Mouse (Mus musculus) embryonic facial prominence, embryonic 15.5 days (tissue): ENCODE measurements around the gene Sema7a. TPM values are rescaled to one million over a fixed set of nuclear protein-coding genes. Genes with fewer than 3 reads are reported as not detected.

Experiments
- ATAC-seq: fragments of 200-750 bp; cut with Nextera tagmentation; 2 replicates; pipeline ENCODE4 v1.8.0; 2017; ENCODE audit warnings: low read depth, moderate TSS enrichment; ENCODE audit not compliant: insufficient number of reproducible peaks, low FRiP score, low TSS enrichment
- H3K27ac ChIP-seq: fragments of 300-500 bp; sonication (generic); replicated peaks from 2 replicates; pipeline ENCODE4 v1.5.1; 2015; ENCODE audit warnings: mild to moderate bottlenecking, inconsistent platforms
- H3K27me3 ChIP-seq: fragments of 300-500 bp; sonication (generic); 2 replicates; pipeline ENCODE4 v1.6.1; 2015; ENCODE audit warnings: inconsistent platforms
- H3K36me3 ChIP-seq: fragments of 300-500 bp; sonication (generic); 2 replicates; pipeline ENCODE4 v1.6.1; 2015; ENCODE audit warnings: mild to moderate bottlenecking, inconsistent platforms
- H3K4me1 ChIP-seq: fragments of 300-500 bp; sonication (generic); 2 replicates; pipeline ENCODE4 v1.6.1; 2015; ENCODE audit warnings: inconsistent platforms
- H3K4me2 ChIP-seq: fragments of 300-500 bp; sonication (generic); replicated peaks from 2 replicates; pipeline ENCODE4 v1.6.1; 2015; ENCODE audit warnings: mild to moderate bottlenecking, inconsistent platforms
- H3K4me3 ChIP-seq: fragments of 300-500 bp; sonication (generic); replicated peaks from 2 replicates; pipeline ENCODE4 v1.5.1; 2015; ENCODE audit warnings: mild to moderate bottlenecking, inconsistent platforms
- H3K9ac ChIP-seq: fragments of 300-500 bp; sonication (generic); 2 replicates; pipeline ENCODE4 v1.6.1; 2015; ENCODE audit warnings: inconsistent platforms
- H3K9me3 ChIP-seq: fragments of 300-500 bp; sonication (generic); replicated peaks from 2 replicates; pipeline ENCODE4 v1.6.1; 2016; ENCODE audit warnings: inconsistent platforms
- WGBS: fragments of 180-500 bp; shearing (Covaris S2); methylation state at CpG from one replicate; pipeline ENCODE4 v1.1.7; 2015; 5-methylcytosine and 5-hydroxymethylcytosine counted together
- polyA plus RNA-seq: library from polyadenylated mRNA; unstranded; fragments of >200 nt; fragmentation: Nextera tagmentation; extraction: Ambion mirVana; gene quantifications from 2 replicates; pipeline ENCODE4 v1.2.1, GENCODE M21; 2015

Gene Sema7a
- polyA plus RNA-seq, 1 experiment from 2014 or later: 0.65 TPM

- 82% methylated on average over 16 of the region's 16 CpGs for WGBS
- Histone ChIP-seq H3K4me1 (peaks cover 5% of the 10 kb centered on the region; the same call in 1 of the 2 replicates), H3K9me3 (no peaks in the 10 kb centered on the region), H3K4me2 (no peak within 1 kb of the TSS), H3K9ac (no peak within 1 kb of the TSS), H3K4me3 (no peak within 1 kb of the TSS), H3K27me3 (no peaks in the 10 kb centered on the region), H3K36me3 (no peaks in the 10 kb centered on the region), H3K27ac (no peak within 1 kb of the TSS)
- no peak for ATAC-seq
These were observed 66.0 kb downstream of the Sema7a start, which contains the start of gene Cyp11a1 for GRCm38 (mm10) chr9:58005753-58006461. Cyp11a1 (plus strand) TSS chr9:58006411.

GRCm38 (mm10) chr9:58008336-58009014 lies 68.6 kb downstream of the Sema7a start:
- Histone ChIP-seq H3K4me3 (no peak overlapping the region), H3K36me3 (no peaks in the 10 kb centered on the region), H3K4me1 (peaks cover 5% of the 10 kb centered on the region; the same call in 1 of the 2 replicates), H3K27ac (no peak overlapping the region; the same call in 1 of the 2 replicates), H3K9me3 (no peaks in the 10 kb centered on the region), H3K27me3 (no peaks in the 10 kb centered on the region), H3K4me2 (no peak overlapping the region), H3K9ac (no peak overlapping the region)
- no peak for ATAC-seq
- 65% methylated on average over 12 of the region's 12 CpGs for WGBS

- H3K27ac ChIP-seq: no peak overlapping the region
- 7% methylated on average over 6 of the region's 6 CpGs for WGBS
- no peaks in the 10 kb centered on the region for H3K36me3 ChIP-seq
- H3K9me3 ChIP-seq: no peaks in the 10 kb centered on the region
- no peak overlapping the region for H3K4me2 ChIP-seq
- no peaks in the 10 kb centered on the region for H3K27me3 ChIP-seq
- no peak overlapping the region for H3K9ac ChIP-seq
- no peak overlapping the region for H3K4me3 ChIP-seq
- H3K4me1 ChIP-seq: peaks cover 5% of the 10 kb centered on the region; the same call in 1 of the 2 replicates
- ATAC-seq: peak; percentile 49; the same call in 1 of the 2 replicates
These were observed 69.1 kb downstream of the Sema7a start for GRCm38 (mm10) chr9:58009015-58009362.

GRCm38 (mm10) chr9:58009588-58009987 lies 69.7 kb downstream of the Sema7a start:
- no peaks in the 10 kb centered on the region for H3K9me3 ChIP-seq
- H3K9ac ChIP-seq: no peak overlapping the region
- H3K4me2 ChIP-seq: no peak overlapping the region
- H3K27me3 ChIP-seq: no peaks in the 10 kb centered on the region
- H3K36me3 ChIP-seq: no peaks in the 10 kb centered on the region
- no peak for ATAC-seq
- no peak overlapping the region for H3K4me3 ChIP-seq
- WGBS: 52% methylated on average over 3 of the region's 3 CpGs
- H3K4me1 ChIP-seq: peaks cover 5% of the 10 kb centered on the region; the same call in 1 of the 2 replicates
- no peak overlapping the region for H3K27ac ChIP-seq

GRCm38 (mm10) chr9:58011027-58011426 lies 71.1 kb downstream of the Sema7a start:
- Histone ChIP-seq H3K36me3 (no peaks in the 10 kb centered on the region), H3K9ac (no peak overlapping the region), H3K4me3 (no peak overlapping the region), H3K4me2 (no peak overlapping the region), H3K9me3 (no peaks in the 10 kb centered on the region), H3K27ac (no peak overlapping the region), H3K4me1 (peaks cover 5% of the 10 kb centered on the region; the same call in 1 of the 2 replicates), H3K27me3 (no peaks in the 10 kb centered on the region)
- 0 out of 2 replicates have a peak, but pooled peaks have one; percentile 31 for ATAC-seq
- 43% methylated on average over 7 of the region's 7 CpGs for WGBS

- Histone ChIP-seq H3K36me3 (no peaks in the 10 kb centered on the region), H3K27ac (no peak overlapping the region), H3K4me1 (peaks cover 5% of the 10 kb centered on the region; the same call in 1 of the 2 replicates), H3K9ac (no peak overlapping the region), H3K27me3 (no peaks in the 10 kb centered on the region), H3K4me2 (no peak overlapping the region), H3K9me3 (no peaks in the 10 kb centered on the region), H3K4me3 (no peak overlapping the region)
- WGBS: 78% methylated on average over 8 of the region's 8 CpGs
- no peak for ATAC-seq
These were observed 71.6 kb downstream of the Sema7a start for GRCm38 (mm10) chr9:58011552-58011951.

Other genes with a start within 250 kb of the Sema7a start
- gene Edc3, start 231.6 kb upstream of the Sema7a start, polyA plus RNA-seq: 32.4 and 33.2 TPM in 2 replicates
- gene Clk3, start 174.3 kb upstream of the Sema7a start, polyA plus RNA-seq: 78.4 and 80.2 TPM in 2 replicates
- 5.1 and 5.5 TPM in 2 replicates for gene Arid3b, start 103.3 kb upstream of the Sema7a start, polyA plus RNA-seq
- gene Ubl7, start 29.1 kb upstream of the Sema7a start, polyA plus RNA-seq: 108 and 117 TPM in 2 replicates
- gene Cyp11a1, start 66.3 kb downstream of the Sema7a start, polyA plus RNA-seq: 9.8 and 9.9 TPM in 2 replicates
- gene Stra6, start 123.7 kb downstream of the Sema7a start, polyA plus RNA-seq: 8.7 and 13.9 TPM in 2 replicates
- 1.3 and 1.6 TPM in 2 replicates for gene Ccdc33, start 178.7 kb downstream of the Sema7a start, polyA plus RNA-seq